Mouse (Mus musculus): Measurements from ENCODE around the gene Bloc1s1. TPM values are rescaled to one million over a fixed set of nuclear protein-coding genes. Genes with fewer than 3 reads are reported as not detected.

Bloc1s1 gene
- polyA plus RNA-seq, 1 experiment from 2014 or later: 221 TPM

GRCm38 (mm10) chr10:128933976-128934721 lies 10.3 kb upstream of the Bloc1s1 start:
- Histone ChIP-seq H3K9ac (replicated peaks; ENCODE audit: low read depth, low read length) (peak overlapping the region; percentile 50), H3K4me3 (replicated peaks; ENCODE audit: low read length) (peak overlapping the region; percentile 49), H3K4me1 (replicated peaks; ENCODE audit: control insufficient read depth, insufficient read depth, low read length) (peaks cover 12% of the 10 kb centered on the region), H3K4me2 (ENCODE audit: low read length) (peak overlapping the region; percentile 82), H3K36me3 (ENCODE audit: control insufficient read depth, insufficient read depth) (no peaks in the 10 kb centered on the region), H3K27ac (ENCODE audit: low read length) (no peak overlapping the region), H3K27me3 (replicated peaks; ENCODE audit: control insufficient read depth, insufficient read depth, low read length) (peaks cover 46% of the 10 kb centered on the region), H3K9me3 (ENCODE audit: control insufficient read depth, low read length) (no peaks in the 10 kb centered on the region)
- WGBS: 2% methylated on average over 21 of the region's 21 CpGs
- 0 out of 2 replicates have a peak, but pooled peaks have one; percentile 37 for ATAC-seq

- peak within 1 kb of the TSS; percentile 82 for H3K4me2 ChIP-seq (ENCODE audit: low read length)
- peak within 1 kb of the TSS; percentile 49 for H3K4me3 ChIP-seq (replicated peaks; ENCODE audit: low read length)
- WGBS: 2% methylated on average over 25 of the region's 26 CpGs
- H3K36me3 ChIP-seq (ENCODE audit: control insufficient read depth, insufficient read depth): no peaks in the 10 kb centered on the region
- H3K27ac ChIP-seq (ENCODE audit: low read length): no peak within 1 kb of the TSS
- H3K27me3 ChIP-seq (replicated peaks; ENCODE audit: control insufficient read depth, insufficient read depth, low read length): peaks cover 50% of the 10 kb centered on the region
- H3K9me3 ChIP-seq (ENCODE audit: control insufficient read depth, low read length): no peaks in the 10 kb centered on the region
- peak within 1 kb of the TSS; percentile 50 for H3K9ac ChIP-seq (replicated peaks; ENCODE audit: low read depth, low read length)
- peaks cover 12% of the 10 kb centered on the region for H3K4me1 ChIP-seq (replicated peaks; ENCODE audit: control insufficient read depth, insufficient read depth, low read length)
- ATAC-seq: peak; percentile 88
These were observed 9.7 kb upstream of the Bloc1s1 start, which contains the start of gene Itga7 for GRCm38 (mm10) chr10:128933574-128933973. TSS of gene Itga7 (plus strand) at chr10:128933818.

- Histone ChIP-seq H3K4me2 (ENCODE audit: low read length) (no peak overlapping the region), H3K9me3 (ENCODE audit: control insufficient read depth, low read length) (no peaks in the 10 kb centered on the region), H3K27ac (ENCODE audit: low read length) (no peak overlapping the region), H3K27me3 (replicated peaks; ENCODE audit: control insufficient read depth, insufficient read depth, low read length) (peaks cover 50% of the 10 kb centered on the region), H3K36me3 (ENCODE audit: control insufficient read depth, insufficient read depth) (no peaks in the 10 kb centered on the region), H3K9ac (replicated peaks; ENCODE audit: low read depth, low read length) (no peak overlapping the region), H3K4me3 (replicated peaks; ENCODE audit: low read length) (no peak overlapping the region), H3K4me1 (replicated peaks; ENCODE audit: control insufficient read depth, insufficient read depth, low read length) (peaks cover 18% of the 10 kb centered on the region)
- 78% methylated on average over 2 of the region's 2 CpGs for WGBS
- no peak for ATAC-seq
These were observed 7.6 kb upstream of the Bloc1s1 start for GRCm38 (mm10) chr10:128931441-128931840.

- H3K4me2 ChIP-seq (ENCODE audit: low read length): no peak overlapping the region
- no peaks in the 10 kb centered on the region for H3K9me3 ChIP-seq (ENCODE audit: control insufficient read depth, low read length)
- H3K4me3 ChIP-seq (replicated peaks; ENCODE audit: low read length): no peak overlapping the region
- H3K4me1 ChIP-seq (replicated peaks; ENCODE audit: control insufficient read depth, insufficient read depth, low read length): peaks cover 18% of the 10 kb centered on the region
- no peaks in the 10 kb centered on the region for H3K36me3 ChIP-seq (ENCODE audit: control insufficient read depth, insufficient read depth)
- no peak for ATAC-seq
- H3K9ac ChIP-seq (replicated peaks; ENCODE audit: low read depth, low read length): no peak overlapping the region
- 48% methylated on average over 7 of the region's 7 CpGs for WGBS
- peaks cover 34% of the 10 kb centered on the region for H3K27me3 ChIP-seq (replicated peaks; ENCODE audit: control insufficient read depth, insufficient read depth, low read length)
- no peak overlapping the region for H3K27ac ChIP-seq (ENCODE audit: low read length)
These were observed 6.0 kb upstream of the Bloc1s1 start for GRCm38 (mm10) chr10:128929638-128930378.

- Histone ChIP-seq H3K9me3 (ENCODE audit: control insufficient read depth, low read length) (no peaks in the 10 kb centered on the region), H3K4me1 (replicated peaks; ENCODE audit: control insufficient read depth, insufficient read depth, low read length) (peaks cover 15% of the 10 kb centered on the region), H3K4me2 (ENCODE audit: low read length) (no peak overlapping the region), H3K9ac (replicated peaks; ENCODE audit: low read depth, low read length) (no peak overlapping the region), H3K27me3 (replicated peaks; ENCODE audit: control insufficient read depth, insufficient read depth, low read length) (peaks cover 24% of the 10 kb centered on the region), H3K4me3 (replicated peaks; ENCODE audit: low read length) (no peak overlapping the region), H3K27ac (ENCODE audit: low read length) (no peak overlapping the region), H3K36me3 (ENCODE audit: control insufficient read depth, insufficient read depth) (no peaks in the 10 kb centered on the region)
- ATAC-seq: 0 out of 2 replicates have a peak, but pooled peaks have one; percentile 13
- WGBS: 13% methylated on average over 4 of the region's 4 CpGs
These were observed 4.5 kb upstream of the Bloc1s1 start for GRCm38 (mm10) chr10:128928356-128928755.

GRCm38 (mm10) chr10:128923013-128923691 lies 683 bp downstream of the Bloc1s1 start:
- no peaks in the 10 kb centered on the region for H3K9me3 ChIP-seq (ENCODE audit: control insufficient read depth, low read length)
- under 1% methylated on average over 42 of the region's 42 CpGs for WGBS
- peak; percentile 98 for ATAC-seq

GRCm38 (mm10) chr10:128922822-128923012 lies 1.1 kb downstream of the Bloc1s1 start, which contains the start of gene Rdh5:
TSS of gene Rdh5 (minus strand) at chr10:128922888.
- Histone ChIP-seq H3K27me3 (replicated peaks; ENCODE audit: control insufficient read depth, insufficient read depth, low read length) (no peaks in the 10 kb centered on the region), H3K36me3 (ENCODE audit: control insufficient read depth, insufficient read depth) (no peaks in the 10 kb centered on the region), H3K4me2 (ENCODE audit: low read length) (peak within 1 kb of the TSS; percentile 81), H3K4me3 (replicated peaks; ENCODE audit: low read length) (peak within 1 kb of the TSS; percentile 60), H3K9me3 (ENCODE audit: control insufficient read depth, low read length) (no peaks in the 10 kb centered on the region), H3K27ac (ENCODE audit: low read length) (peak within 1 kb of the TSS; percentile 89), H3K9ac (replicated peaks; ENCODE audit: low read depth, low read length) (peak within 1 kb of the TSS; percentile 71), H3K4me1 (replicated peaks; ENCODE audit: control insufficient read depth, insufficient read depth, low read length) (peaks cover 22% of the 10 kb centered on the region)
- no peak for ATAC-seq
- 4% methylated on average over 1 of the region's 1 CpGs for WGBS

More at GRCm38 (mm10) chr10:128923013-128923691, 683 bp downstream of the Bloc1s1 start:
- H3K4me1 ChIP-seq (replicated peaks; ENCODE audit: control insufficient read depth, insufficient read depth, low read length): peaks cover 23% of the 10 kb centered on the region
- H3K36me3 ChIP-seq (ENCODE audit: control insufficient read depth, insufficient read depth): no peaks in the 10 kb centered on the region
- peak overlapping the region; percentile 81 for H3K4me2 ChIP-seq (ENCODE audit: low read length)
- peak overlapping the region; percentile 60 for H3K4me3 ChIP-seq (replicated peaks; ENCODE audit: low read length)
- peak overlapping the region; percentile 71 for H3K9ac ChIP-seq (replicated peaks; ENCODE audit: low read depth, low read length)
- peak overlapping the region; percentile 89 for H3K27ac ChIP-seq (ENCODE audit: low read length)
- H3K27me3 ChIP-seq (replicated peaks; ENCODE audit: control insufficient read depth, insufficient read depth, low read length): no peaks in the 10 kb centered on the region

- Histone ChIP-seq H3K9me3 (ENCODE audit: control insufficient read depth, low read length) (no peaks in the 10 kb centered on the region), H3K9ac (replicated peaks; ENCODE audit: low read depth, low read length) (peak overlapping the region; percentile 71; the same call in 1 of the 2 replicates), H3K27ac (ENCODE audit: low read length) (peak overlapping the region; percentile 14; the same call in 1 of the 2 replicates), H3K4me1 (replicated peaks; ENCODE audit: control insufficient read depth, insufficient read depth, low read length) (peaks cover 22% of the 10 kb centered on the region), H3K36me3 (ENCODE audit: control insufficient read depth, insufficient read depth) (no peaks in the 10 kb centered on the region), H3K4me2 (ENCODE audit: low read length) (peak overlapping the region; percentile 81), H3K4me3 (replicated peaks; ENCODE audit: low read length) (peak overlapping the region; percentile 60), H3K27me3 (replicated peaks; ENCODE audit: control insufficient read depth, insufficient read depth, low read length) (no peaks in the 10 kb centered on the region)
- ATAC-seq: no peak
- 71% methylated on average over 16 of the region's 16 CpGs for WGBS
These were observed 1.7 kb downstream of the Bloc1s1 start for GRCm38 (mm10) chr10:128921883-128922821.

Data from forebrain, embryonic 16.5 days (tissue).